Mouse (Mus musculus): ENCODE data around the gene Ssmem1. TPM values are rescaled to one million over a fixed set of nuclear protein-coding genes. Genes with fewer than 3 reads are reported as not detected.

Ssmem1 gene
- polyA plus RNA-seq, 1 experiment from 2014 or later = not detected

DNA sequence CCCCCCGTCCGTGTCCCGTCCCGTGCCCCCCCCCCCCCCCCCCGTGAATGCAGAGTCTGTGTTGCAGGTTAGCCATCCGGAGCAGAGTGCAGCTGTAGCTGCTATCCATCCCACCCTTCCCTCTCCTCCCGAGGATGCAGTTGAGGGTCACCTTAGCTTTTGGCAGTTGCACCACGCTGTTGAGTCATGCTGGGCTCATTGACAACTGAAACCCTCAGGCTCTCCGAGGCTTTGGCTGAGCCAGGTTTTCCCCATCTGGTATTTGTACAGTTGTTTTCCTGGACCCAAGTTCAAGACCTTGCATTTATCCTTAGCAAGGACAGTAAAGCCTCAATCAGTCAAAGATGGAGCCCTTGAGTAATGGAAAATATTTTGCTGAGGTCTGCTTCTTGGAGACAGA, 46.4 kb downstream of the Ssmem1 start:
- peak; percentile 39 for DNase-seq (ENCODE audit: low spot score)
- Histone ChIP-seq H3K4me2 (replicated peaks; ENCODE audit: low read depth, low read length) (no peak overlapping the region), H3K36me3 (ENCODE audit: insufficient read depth, low read length) (no peaks in the 10 kb centered on the region), H3K4me3 (ENCODE audit: low read depth, low read length) (no peak overlapping the region), H3K4me1 (ENCODE audit: insufficient read depth, low read depth, low read length) (no peaks in the 10 kb centered on the region), H3K9me3 (ENCODE audit: low read length) (no peaks in the 10 kb centered on the region), H3K9ac (replicated peaks; ENCODE audit: low read depth) (no peak overlapping the region), H3K27ac (ENCODE audit: low read length) (no peak overlapping the region), H3K27me3 (replicated peaks; ENCODE audit: insufficient read depth, low read length) (no peaks in the 10 kb centered on the region)
- TF ChIP-seq EP300 (IDR thresholded peaks at IDR 0.05) (no peak), CTCF (IDR thresholded peaks at IDR 0.05) (no peak)
- ATAC-seq = no peak
- 20% methylated on average over 4 of the region's 9 CpGs for WGBS

DNA sequence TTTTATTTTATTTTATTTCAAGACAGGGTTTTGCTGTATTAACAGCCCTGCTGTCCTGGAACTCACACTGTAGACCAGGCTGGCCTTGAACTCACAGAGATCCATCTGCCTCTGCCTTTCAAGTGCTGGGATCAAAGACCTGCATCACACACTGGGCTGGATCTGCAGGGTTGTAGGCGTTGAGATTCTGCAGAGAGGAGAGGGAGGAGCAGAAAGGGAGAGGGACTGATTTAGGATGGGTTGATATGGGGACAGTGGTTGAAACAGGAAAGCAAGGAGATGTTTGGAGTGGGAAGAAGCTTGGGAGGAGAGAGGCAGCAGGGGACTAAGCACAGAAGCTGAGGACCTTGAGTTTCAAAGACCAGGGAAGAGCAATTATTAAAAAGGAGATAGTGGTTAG, 50.1 kb downstream of the Ssmem1 start:
- Histone ChIP-seq H3K27me3 (replicated peaks; ENCODE audit: insufficient read depth, low read length) (no peaks in the 10 kb centered on the region), H3K9ac (replicated peaks; ENCODE audit: low read depth) (no peak overlapping the region)
- no peak for ATAC-seq

DNA sequence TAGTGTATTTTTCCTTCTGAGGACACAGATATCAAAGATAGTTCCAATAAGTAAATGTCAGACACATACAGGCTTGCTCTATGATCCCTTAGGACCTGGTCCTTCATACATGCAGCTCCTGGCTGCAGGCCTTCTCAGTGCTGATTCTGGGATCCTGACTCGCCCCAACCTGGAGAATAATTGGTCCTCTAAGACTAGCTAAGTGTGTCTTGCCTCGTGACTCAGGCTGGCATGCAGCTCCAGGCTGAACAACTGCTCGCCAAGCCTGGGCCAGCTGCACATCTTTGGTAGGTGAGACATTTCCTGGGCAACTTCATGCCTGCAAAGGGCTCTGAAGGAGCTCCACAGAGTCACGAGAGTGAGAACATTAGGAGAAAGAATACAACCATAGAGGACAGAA, 52.5 kb downstream of the Ssmem1 start:
- no peaks in the 10 kb centered on the region for H3K36me3 ChIP-seq (ENCODE audit: insufficient read depth, low read length)
- TF ChIP-seq EP300 (IDR thresholded peaks at IDR 0.05) = no peak
- no peak for TF ChIP-seq CTCF (IDR thresholded peaks at IDR 0.05)
- 65% methylated on average over 4 of the region's 4 CpGs for WGBS
- DNase-seq (ENCODE audit: low spot score) (no peak), ATAC-seq (no peak)
- no peaks in the 10 kb centered on the region for H3K4me1 ChIP-seq (ENCODE audit: insufficient read depth, low read depth, low read length)
- no peaks in the 10 kb centered on the region for H3K27me3 ChIP-seq (replicated peaks; ENCODE audit: insufficient read depth, low read length)
- H3K27ac ChIP-seq (ENCODE audit: low read length) = no peak overlapping the region
- no peak overlapping the region for H3K4me3 ChIP-seq (ENCODE audit: low read depth, low read length)
- H3K9ac ChIP-seq (replicated peaks; ENCODE audit: low read depth) = no peak overlapping the region
- no peak overlapping the region for H3K4me2 ChIP-seq (replicated peaks; ENCODE audit: low read depth, low read length)
- H3K9me3 ChIP-seq (ENCODE audit: low read length) = no peaks in the 10 kb centered on the region

More for the DNA sequence above, 50.1 kb downstream of the Ssmem1 start:
- 45% methylated on average over 1 of the region's 1 CpGs for WGBS
- no peaks in the 10 kb centered on the region for H3K9me3 ChIP-seq (ENCODE audit: low read length)
- no peak overlapping the region for H3K27ac ChIP-seq (ENCODE audit: low read length)
- no peaks in the 10 kb centered on the region for H3K4me1 ChIP-seq (ENCODE audit: insufficient read depth, low read depth, low read length)
- no peak for TF ChIP-seq EP300 (IDR thresholded peaks at IDR 0.05)
- no peak for TF ChIP-seq CTCF (IDR thresholded peaks at IDR 0.05)
- no peak overlapping the region for H3K4me3 ChIP-seq (ENCODE audit: low read depth, low read length)
- no peak overlapping the region for H3K4me2 ChIP-seq (replicated peaks; ENCODE audit: low read depth, low read length)
- no peaks in the 10 kb centered on the region for H3K36me3 ChIP-seq (ENCODE audit: insufficient read depth, low read length)
- DNase-seq (ENCODE audit: low spot score) = no peak

DNA sequence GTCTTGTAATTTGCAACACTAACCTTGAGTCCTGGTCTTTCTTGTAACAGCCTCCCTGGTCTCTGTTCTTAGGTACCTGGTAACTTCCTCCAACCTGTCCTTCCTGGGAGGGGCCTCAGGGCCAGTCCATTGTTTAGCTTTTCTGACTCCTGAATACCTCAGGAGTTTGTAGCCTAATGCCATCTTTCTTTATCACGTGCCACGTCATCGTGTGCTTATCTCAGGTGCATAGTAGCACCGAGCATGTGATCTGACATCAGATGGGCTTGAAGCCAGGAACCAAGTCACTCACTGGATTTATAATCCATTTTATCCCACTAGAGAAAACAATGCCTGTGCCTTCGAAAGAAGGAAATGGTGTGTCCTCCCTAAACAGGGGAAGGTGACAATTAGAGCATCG, 53.9 kb downstream of the Ssmem1 start:
- Histone ChIP-seq H3K27ac (ENCODE audit: low read length) (no peak overlapping the region), H3K9ac (replicated peaks; ENCODE audit: low read depth) (no peak overlapping the region), H3K4me1 (ENCODE audit: insufficient read depth, low read depth, low read length) (no peaks in the 10 kb centered on the region), H3K27me3 (replicated peaks; ENCODE audit: insufficient read depth, low read length) (no peaks in the 10 kb centered on the region), H3K4me2 (replicated peaks; ENCODE audit: low read depth, low read length) (no peak overlapping the region), H3K36me3 (ENCODE audit: insufficient read depth, low read length) (no peaks in the 10 kb centered on the region), H3K9me3 (ENCODE audit: low read length) (no peaks in the 10 kb centered on the region), H3K4me3 (ENCODE audit: low read depth, low read length) (no peak overlapping the region)
- no peak for TF ChIP-seq EP300 (IDR thresholded peaks at IDR 0.05)
- TF ChIP-seq CTCF (IDR thresholded peaks at IDR 0.05) = no peak
- DNase-seq (ENCODE audit: low spot score) = no peak
- 40% methylated on average over 6 of the region's 6 CpGs for WGBS
- no peak for ATAC-seq

DNA sequence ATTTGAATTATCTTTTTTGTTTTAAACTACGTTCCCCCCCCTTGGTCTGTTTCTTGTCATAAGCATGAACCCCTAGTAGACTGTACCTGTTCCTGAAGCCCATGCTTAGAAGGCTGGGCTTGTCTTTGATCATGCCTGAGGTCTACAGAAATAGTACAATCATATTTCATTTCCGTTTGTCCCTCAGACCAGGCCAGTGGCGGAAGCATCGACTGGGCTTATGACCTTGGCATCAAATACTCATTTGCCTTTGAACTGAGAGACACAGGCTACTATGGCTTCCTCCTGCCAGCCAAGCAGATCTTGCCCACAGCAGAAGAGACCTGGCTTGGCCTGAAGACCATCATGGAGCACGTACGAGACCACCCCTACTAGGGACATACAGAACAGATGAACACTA, 54.4 kb downstream of the Ssmem1 start:
- WGBS = 84% methylated on average over 6 of the region's 6 CpGs
- no peaks in the 10 kb centered on the region for H3K27me3 ChIP-seq (replicated peaks; ENCODE audit: insufficient read depth, low read length)
- no peak overlapping the region for H3K4me2 ChIP-seq (replicated peaks; ENCODE audit: low read depth, low read length)
- DNase-seq (ENCODE audit: low spot score) (no peak), ATAC-seq (no peak)
- H3K4me1 ChIP-seq (ENCODE audit: insufficient read depth, low read depth, low read length) = no peaks in the 10 kb centered on the region
- no peaks in the 10 kb centered on the region for H3K36me3 ChIP-seq (ENCODE audit: insufficient read depth, low read length)
- H3K9ac ChIP-seq (replicated peaks; ENCODE audit: low read depth) = no peak overlapping the region
- no peak for TF ChIP-seq EP300 (IDR thresholded peaks at IDR 0.05)
- TF ChIP-seq CTCF (IDR thresholded peaks at IDR 0.05) = no peak
- H3K27ac ChIP-seq (ENCODE audit: low read length) = no peak overlapping the region
- H3K4me3 ChIP-seq (ENCODE audit: low read depth, low read length) = no peak overlapping the region
- no peaks in the 10 kb centered on the region for H3K9me3 ChIP-seq (ENCODE audit: low read length)

DNA sequence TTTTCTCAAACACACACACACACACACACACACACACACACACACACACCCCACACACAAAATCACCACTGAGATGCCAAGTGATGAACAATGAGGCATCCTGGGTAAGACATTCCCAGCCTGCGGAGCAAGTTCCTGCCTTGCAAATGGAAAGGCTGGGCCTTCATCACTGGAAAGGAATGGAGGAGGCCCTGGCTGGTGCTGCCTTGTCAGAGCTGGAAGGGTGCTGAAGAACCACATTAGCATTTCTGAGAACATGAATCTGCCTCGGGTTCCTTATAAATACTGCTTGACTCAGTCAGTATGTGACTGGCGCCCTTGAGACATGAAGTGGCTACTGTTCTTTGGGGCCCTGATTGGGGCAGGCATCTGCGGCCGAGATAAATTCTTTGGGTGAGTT, 58.4 kb downstream of the Ssmem1 start, which contains the start of gene Cpa4:
TSS of gene Cpa4 (plus strand) at position 301 of the 400 bp plus-strand sequence.
- H3K27ac ChIP-seq (ENCODE audit: low read length) = no peak within 1 kb of the TSS
- H3K9me3 ChIP-seq (ENCODE audit: low read length) = no peaks in the 10 kb centered on the region
- H3K4me3 ChIP-seq (ENCODE audit: low read depth, low read length) = no peak within 1 kb of the TSS
- DNase-seq (ENCODE audit: low spot score) = no peak
- 49% methylated on average over 5 of the region's 5 CpGs for WGBS
- H3K36me3 ChIP-seq (ENCODE audit: insufficient read depth, low read length) = no peaks in the 10 kb centered on the region
- no peaks in the 10 kb centered on the region for H3K27me3 ChIP-seq (replicated peaks; ENCODE audit: insufficient read depth, low read length)
- H3K4me1 ChIP-seq (ENCODE audit: insufficient read depth, low read depth, low read length) = peaks cover 3% of the 10 kb centered on the region; the same call in 1 of the 2 replicates
- TF ChIP-seq CTCF (IDR thresholded peaks at IDR 0.05) = no peak
- no peak for TF ChIP-seq EP300 (IDR thresholded peaks at IDR 0.05)
- no peak within 1 kb of the TSS for H3K9ac ChIP-seq (replicated peaks; ENCODE audit: low read depth)
- no peak for ATAC-seq
- no peak within 1 kb of the TSS for H3K4me2 ChIP-seq (replicated peaks; ENCODE audit: low read depth, low read length)

DNA sequence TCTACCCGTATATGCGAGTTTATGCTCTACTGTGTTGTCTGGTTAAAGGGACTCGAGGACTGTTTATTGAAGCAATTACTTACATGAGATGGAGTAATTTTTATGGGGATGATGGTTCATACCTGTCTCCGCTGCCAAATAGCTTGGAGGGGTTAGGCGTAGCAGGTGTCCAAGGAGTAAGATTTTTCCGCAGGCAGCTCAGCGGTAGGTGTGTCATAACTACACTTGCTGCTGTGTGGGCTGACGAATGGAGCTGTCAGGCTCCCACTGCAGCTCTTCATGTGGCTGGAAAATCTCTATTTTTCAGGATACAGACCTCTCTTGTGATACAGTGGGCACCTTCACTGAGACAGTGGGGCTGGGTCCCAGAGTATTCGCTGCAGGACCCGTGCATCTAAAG, 59.7 kb downstream of the Ssmem1 start:
- H3K4me1 ChIP-seq (ENCODE audit: insufficient read depth, low read depth, low read length) = peaks cover 3% of the 10 kb centered on the region; the same call in 1 of the 2 replicates
- no peak overlapping the region for H3K4me2 ChIP-seq (replicated peaks; ENCODE audit: low read depth, low read length)
- H3K9ac ChIP-seq (replicated peaks; ENCODE audit: low read depth) = no peak overlapping the region
- WGBS = 92% methylated on average over 10 of the region's 10 CpGs
- no peaks in the 10 kb centered on the region for H3K27me3 ChIP-seq (replicated peaks; ENCODE audit: insufficient read depth, low read length)
- no peaks in the 10 kb centered on the region for H3K9me3 ChIP-seq (ENCODE audit: low read length)
- TF ChIP-seq CTCF (IDR thresholded peaks at IDR 0.05) (no peak), EP300 (IDR thresholded peaks at IDR 0.05) (no peak)
- H3K4me3 ChIP-seq (ENCODE audit: low read depth, low read length) = no peak overlapping the region
- no peaks in the 10 kb centered on the region for H3K36me3 ChIP-seq (ENCODE audit: insufficient read depth, low read length)
- ATAC-seq = no peak
- DNase-seq (ENCODE audit: low spot score) = no peak
- no peak overlapping the region for H3K27ac ChIP-seq (ENCODE audit: low read length)

Other genes with a start within 250 kb of the Ssmem1 start
- 34.5 and 40.3 TPM in 2 replicates for gene Ube2h, start 205.3 kb upstream of the Ssmem1 start, polyA plus RNA-seq (2015; fragmentation: Nextera tagmentation; extraction: Ambion mirVana)
- gene Zc3hc1, start 118.8 kb upstream of the Ssmem1 start, polyA plus RNA-seq (2015; fragmentation: Nextera tagmentation; extraction: Ambion mirVana) = 22.9 and 23.6 TPM in 2 replicates
- 7.9 and 8.9 TPM in 2 replicates for gene Klhdc10, start 108.0 kb upstream of the Ssmem1 start, polyA plus RNA-seq (2015; fragmentation: Nextera tagmentation; extraction: Ambion mirVana)
- 14.6 TPM in 2 replicates for gene Tmem209, start 66 bp upstream of the Ssmem1 start, polyA plus RNA-seq (2015; fragmentation: Nextera tagmentation; extraction: Ambion mirVana)
- 2.7 and 3.0 TPM in 2 replicates for gene Cpa2, start 31.7 kb downstream of the Ssmem1 start, polyA plus RNA-seq (2015; fragmentation: Nextera tagmentation; extraction: Ambion mirVana)
- 0.05 and 0.07 TPM in 2 replicates for gene Cpa4, start 58.5 kb downstream of the Ssmem1 start, polyA plus RNA-seq (2015; fragmentation: Nextera tagmentation; extraction: Ambion mirVana)
- gene Cpa5, start 101.2 kb downstream of the Ssmem1 start, polyA plus RNA-seq (2015; fragmentation: Nextera tagmentation; extraction: Ambion mirVana) = not detected in 2 replicates
- 8.8 and 11.2 TPM in 2 replicates for gene Cpa1, start 129.4 kb downstream of the Ssmem1 start, polyA plus RNA-seq (2015; fragmentation: Nextera tagmentation; extraction: Ambion mirVana)
- 6.1 and 6.3 TPM in 2 replicates for gene Cep41, start 183.9 kb downstream of the Ssmem1 start, polyA plus RNA-seq (2015; fragmentation: Nextera tagmentation; extraction: Ambion mirVana)
- gene Mest, start 213.7 kb downstream of the Ssmem1 start, polyA plus RNA-seq (2015; fragmentation: Nextera tagmentation; extraction: Ambion mirVana) = 436 and 472 TPM in 2 replicates